Mouse (Mus musculus): ENCODE measurements around the gene Myo16. TPM values are rescaled to one million over a fixed set of nuclear protein-coding genes. Genes with fewer than 3 reads are reported as not detected.

Gene Myo16
- polyA plus RNA-seq, 1 experiment, result 0.66 TPM

DNA sequence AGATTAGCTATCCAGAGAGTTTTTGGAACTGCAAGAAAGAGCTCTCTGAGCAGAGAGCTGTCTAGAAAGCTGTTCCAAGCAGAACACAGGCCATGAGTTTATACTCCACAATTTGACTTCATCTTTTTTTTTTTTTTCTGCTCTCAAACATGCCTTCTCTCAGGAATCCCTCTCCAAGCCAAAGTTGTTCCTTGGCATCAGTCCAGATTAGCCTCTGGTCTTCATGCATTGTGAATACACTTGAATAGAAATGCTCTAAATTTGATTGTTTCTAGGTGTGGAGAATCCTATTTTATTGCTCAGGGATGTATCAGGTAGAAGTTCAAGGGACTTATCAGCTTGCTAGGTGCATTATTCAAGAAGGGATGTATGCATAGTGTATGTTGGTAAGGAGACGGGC, 151.0 kb downstream of the Myo16 start:
- no peak for TF ChIP-seq POLR2A (IDR thresholded peaks at IDR 0.05; ENCODE audit: control insufficient read depth, extremely low read depth, insufficient read depth, low read length, poor library complexity)
- no peak for TF ChIP-seq CTCF (IDR thresholded peaks at IDR 0.05; ENCODE audit: borderline replicate concordance, control insufficient read depth, extremely low read depth, insufficient read depth, low read length, poor library complexity)
- no peak for DNase-seq

GRCm38 (mm10) chr8:10307345-10307744, 153.6 kb downstream of the Myo16 start:
- TF ChIP-seq CTCF (IDR thresholded peaks at IDR 0.05; ENCODE audit: borderline replicate concordance, control insufficient read depth, extremely low read depth, insufficient read depth, low read length, poor library complexity) (no peak), POLR2A (IDR thresholded peaks at IDR 0.05; ENCODE audit: control insufficient read depth, extremely low read depth, insufficient read depth, low read length, poor library complexity) (no peak)

More for the DNA sequence above, 151.0 kb downstream of the Myo16 start:
- no peak overlapping the region for H3K27ac ChIP-seq (ENCODE audit: control insufficient read depth, insufficient read depth, low read length)
- H3K36me3 ChIP-seq (ENCODE audit: control insufficient read depth, insufficient read depth, low read length), result no peaks in the 10 kb centered on the region
- no peaks in the 10 kb centered on the region for H3K27me3 ChIP-seq (ENCODE audit: control insufficient read depth, insufficient read depth, low read length)
- H3K4me1 ChIP-seq (replicated peaks; ENCODE audit: control insufficient read depth, insufficient read depth, low read length), result no peaks in the 10 kb centered on the region
- no peak overlapping the region for H3K4me3 ChIP-seq (ENCODE audit: control insufficient read depth, insufficient read depth, low read length)
- WGBS, result 78% methylated on average over 1 of the region's 1 CpGs

DNA sequence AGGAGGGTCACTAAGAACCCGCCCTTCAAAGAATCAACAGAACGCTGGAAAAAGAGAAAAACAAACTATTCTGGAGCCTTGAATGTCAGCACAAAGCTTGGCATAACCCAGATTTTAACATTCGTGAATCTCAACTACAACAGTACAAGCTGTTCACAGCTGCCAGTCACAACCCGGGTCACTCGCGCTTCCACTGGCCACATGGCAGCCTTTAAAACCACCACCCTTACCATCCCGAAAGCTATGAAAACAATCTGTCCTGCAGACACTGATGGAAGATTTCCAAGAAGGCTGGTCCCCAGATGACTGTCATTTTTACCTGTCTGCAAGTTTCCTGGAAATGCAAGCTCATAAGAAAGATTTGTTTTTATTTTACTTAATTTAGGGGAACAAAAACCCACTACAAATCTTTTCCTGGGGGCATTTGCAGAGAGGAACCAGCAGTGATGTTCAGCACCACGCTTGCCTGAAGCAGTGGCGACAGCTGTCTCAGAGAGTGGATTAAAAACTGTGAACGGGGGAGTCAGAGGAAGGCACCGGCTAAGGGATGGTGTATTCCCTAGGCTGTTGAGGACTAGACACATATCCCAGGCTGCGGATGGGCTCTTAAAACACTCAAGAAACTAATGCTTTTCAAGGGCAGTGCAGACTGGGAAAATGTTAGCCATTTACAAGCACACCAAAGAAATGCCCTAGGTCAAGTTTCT, 154.2 kb downstream of the Myo16 start:
- 75% methylated on average over 12 of the region's 12 CpGs for WGBS
- H3K27me3 ChIP-seq (ENCODE audit: control insufficient read depth, insufficient read depth, low read length), result no peaks in the 10 kb centered on the region
- no peak overlapping the region for H3K4me3 ChIP-seq (ENCODE audit: control insufficient read depth, insufficient read depth, low read length)
- H3K36me3 ChIP-seq (ENCODE audit: control insufficient read depth, insufficient read depth, low read length), result no peaks in the 10 kb centered on the region
- DNase-seq, result no peak
- H3K27ac ChIP-seq (ENCODE audit: control insufficient read depth, insufficient read depth, low read length), result no peak overlapping the region
- TF ChIP-seq POLR2A (IDR thresholded peaks at IDR 0.05; ENCODE audit: control insufficient read depth, extremely low read depth, insufficient read depth, low read length, poor library complexity), result no peak
- no peak for TF ChIP-seq CTCF (IDR thresholded peaks at IDR 0.05; ENCODE audit: borderline replicate concordance, control insufficient read depth, extremely low read depth, insufficient read depth, low read length, poor library complexity)
- no peaks in the 10 kb centered on the region for H3K4me1 ChIP-seq (replicated peaks; ENCODE audit: control insufficient read depth, insufficient read depth, low read length)

More at GRCm38 (mm10) chr8:10307345-10307744, 153.6 kb downstream of the Myo16 start:
- Histone ChIP-seq H3K27me3 (ENCODE audit: control insufficient read depth, insufficient read depth, low read length) (no peaks in the 10 kb centered on the region), H3K4me1 (replicated peaks; ENCODE audit: control insufficient read depth, insufficient read depth, low read length) (no peaks in the 10 kb centered on the region), H3K27ac (ENCODE audit: control insufficient read depth, insufficient read depth, low read length) (no peak overlapping the region), H3K4me3 (ENCODE audit: control insufficient read depth, insufficient read depth, low read length) (no peak overlapping the region), H3K36me3 (ENCODE audit: control insufficient read depth, insufficient read depth, low read length) (no peaks in the 10 kb centered on the region)
- WGBS, result 84% methylated on average over 6 of the region's 6 CpGs
- DNase-seq, result no peak

GRCm38 (mm10) chr8:10310470-10310869, 156.8 kb downstream of the Myo16 start:
- 83% methylated on average over 2 of the region's 2 CpGs for WGBS
- Histone ChIP-seq H3K36me3 (ENCODE audit: control insufficient read depth, insufficient read depth, low read length) (no peaks in the 10 kb centered on the region), H3K4me1 (replicated peaks; ENCODE audit: control insufficient read depth, insufficient read depth, low read length) (no peaks in the 10 kb centered on the region), H3K27ac (ENCODE audit: control insufficient read depth, insufficient read depth, low read length) (no peak overlapping the region), H3K4me3 (ENCODE audit: control insufficient read depth, insufficient read depth, low read length) (no peak overlapping the region), H3K27me3 (ENCODE audit: control insufficient read depth, insufficient read depth, low read length) (no peaks in the 10 kb centered on the region)
- TF ChIP-seq POLR2A (IDR thresholded peaks at IDR 0.05; ENCODE audit: control insufficient read depth, extremely low read depth, insufficient read depth, low read length, poor library complexity), result no peak
- no peak for TF ChIP-seq CTCF (IDR thresholded peaks at IDR 0.05; ENCODE audit: borderline replicate concordance, control insufficient read depth, extremely low read depth, insufficient read depth, low read length, poor library complexity)
- DNase-seq, result no peak

- DNase-seq, result no peak
- no peak overlapping the region for H3K27ac ChIP-seq (ENCODE audit: control insufficient read depth, insufficient read depth, low read length)
- no peaks in the 10 kb centered on the region for H3K27me3 ChIP-seq (ENCODE audit: control insufficient read depth, insufficient read depth, low read length)
- TF ChIP-seq POLR2A (IDR thresholded peaks at IDR 0.05; ENCODE audit: control insufficient read depth, extremely low read depth, insufficient read depth, low read length, poor library complexity), result no peak
- TF ChIP-seq CTCF (IDR thresholded peaks at IDR 0.05; ENCODE audit: borderline replicate concordance, control insufficient read depth, extremely low read depth, insufficient read depth, low read length, poor library complexity), result no peak
- no peaks in the 10 kb centered on the region for H3K36me3 ChIP-seq (ENCODE audit: control insufficient read depth, insufficient read depth, low read length)
- no peak overlapping the region for H3K4me3 ChIP-seq (ENCODE audit: control insufficient read depth, insufficient read depth, low read length)
- WGBS, result 75% methylated on average over 10 of the region's 10 CpGs
- H3K4me1 ChIP-seq (replicated peaks; ENCODE audit: control insufficient read depth, insufficient read depth, low read length), result no peaks in the 10 kb centered on the region
These were observed 158.6 kb downstream of the Myo16 start for GRCm38 (mm10) chr8:10312316-10312715.

DNA sequence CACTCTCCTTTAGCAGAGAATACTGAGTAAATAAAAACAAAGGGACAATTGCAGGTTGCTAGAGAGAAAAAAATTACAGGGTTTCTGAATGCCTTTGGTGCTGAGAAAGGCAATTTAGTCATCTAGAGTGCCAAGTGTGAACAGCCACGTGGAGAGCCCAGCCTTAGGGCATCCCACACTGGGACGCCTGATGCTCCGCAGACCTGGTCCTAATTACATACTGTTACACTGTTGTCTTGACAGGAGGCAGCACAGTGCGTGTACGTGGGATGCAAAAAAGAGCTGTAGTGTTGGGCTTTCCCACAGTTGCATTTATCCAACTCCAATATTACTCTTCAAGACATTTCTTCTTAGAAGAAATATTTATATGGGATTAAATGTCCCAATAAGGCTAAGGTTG, 162.5 kb downstream of the Myo16 start:
- WGBS, result 79% methylated on average over 5 of the region's 5 CpGs
- no peak for TF ChIP-seq POLR2A (IDR thresholded peaks at IDR 0.05; ENCODE audit: control insufficient read depth, extremely low read depth, insufficient read depth, low read length, poor library complexity)
- TF ChIP-seq CTCF (IDR thresholded peaks at IDR 0.05; ENCODE audit: borderline replicate concordance, control insufficient read depth, extremely low read depth, insufficient read depth, low read length, poor library complexity), result no peak
- no peak overlapping the region for H3K27ac ChIP-seq (ENCODE audit: control insufficient read depth, insufficient read depth, low read length)

More for the DNA sequence above, 162.5 kb downstream of the Myo16 start:
- Histone ChIP-seq H3K4me3 (ENCODE audit: control insufficient read depth, insufficient read depth, low read length) (no peak overlapping the region), H3K36me3 (ENCODE audit: control insufficient read depth, insufficient read depth, low read length) (no peaks in the 10 kb centered on the region), H3K4me1 (replicated peaks; ENCODE audit: control insufficient read depth, insufficient read depth, low read length) (no peaks in the 10 kb centered on the region), H3K27me3 (ENCODE audit: control insufficient read depth, insufficient read depth, low read length) (no peaks in the 10 kb centered on the region)
- DNase-seq, result no peak

Data from thymus, adult 2 months (tissue).